Mouse (Mus musculus) thymus, postnatal 10 days (tissue): ENCODE data around the gene Pycr2.

ENCODE experiments used
- DNase-seq, 2 experiments: peaks; one replicate each; pipeline ENCODE4 v3.0.0; 2021; ENCODE audit warnings: low spot score in 2 of 2

Pycr2 gene

GRCm38 (mm10) chr1:180940776-180941460 lies 36.8 kb downstream of the Pycr2 start:
- DNase-seq: no peak

DNA sequence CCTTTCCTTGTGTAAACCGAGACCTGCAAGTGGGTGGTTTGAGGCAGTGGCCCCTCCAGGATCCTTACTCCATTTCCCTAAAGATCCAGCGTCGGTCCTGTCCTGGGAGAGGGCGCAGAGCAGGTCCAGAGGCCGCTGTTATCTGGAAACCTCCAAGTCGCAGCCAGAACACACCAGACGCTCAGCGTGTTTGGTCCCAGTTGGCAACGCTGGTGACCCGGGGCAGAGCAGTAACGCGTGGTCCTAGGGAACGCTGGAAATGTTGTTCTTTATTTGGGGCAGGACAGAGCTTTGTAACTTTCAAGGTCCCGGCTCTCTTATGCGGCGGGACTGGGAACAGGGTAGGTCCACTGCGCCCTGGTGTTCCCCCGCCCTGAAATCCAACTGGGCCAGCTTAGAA lies 37.6 kb downstream of the Pycr2 start:
- no peak for DNase-seq

GRCm38 (mm10) chr1:180942166-180943031 lies 38.3 kb downstream of the Pycr2 start, which contains the start of gene Tmem63a:
Gene Tmem63a, plus strand, starts transcription at chr1:180942344.
- peak; percentile 58 to 69 for DNase-seq

GRCm38 (mm10) chr1:180943032-180943644 lies 39.0 kb downstream of the Pycr2 start:
- DNase-seq: no peak

DNA sequence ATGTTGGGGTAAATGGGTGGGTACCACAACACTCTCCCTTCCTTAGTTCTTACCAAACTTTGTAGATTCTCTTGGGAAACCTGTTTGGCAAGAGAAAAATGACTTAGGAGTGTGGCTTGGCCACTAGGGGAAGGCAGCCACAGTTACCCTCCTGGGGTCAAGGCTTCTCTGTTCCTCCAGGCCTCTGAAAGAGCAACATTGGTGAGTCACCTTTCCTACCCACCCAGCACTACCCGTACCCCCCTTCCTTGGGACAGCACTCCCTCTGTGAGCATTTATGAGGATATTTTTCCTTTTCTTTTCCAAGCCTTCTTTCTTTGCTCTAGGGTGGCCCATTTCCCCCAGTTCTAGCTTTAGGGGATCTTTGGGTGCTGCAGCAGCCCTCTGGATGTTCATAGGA lies 39.8 kb downstream of the Pycr2 start:
- DNase-seq: no peak

DNA sequence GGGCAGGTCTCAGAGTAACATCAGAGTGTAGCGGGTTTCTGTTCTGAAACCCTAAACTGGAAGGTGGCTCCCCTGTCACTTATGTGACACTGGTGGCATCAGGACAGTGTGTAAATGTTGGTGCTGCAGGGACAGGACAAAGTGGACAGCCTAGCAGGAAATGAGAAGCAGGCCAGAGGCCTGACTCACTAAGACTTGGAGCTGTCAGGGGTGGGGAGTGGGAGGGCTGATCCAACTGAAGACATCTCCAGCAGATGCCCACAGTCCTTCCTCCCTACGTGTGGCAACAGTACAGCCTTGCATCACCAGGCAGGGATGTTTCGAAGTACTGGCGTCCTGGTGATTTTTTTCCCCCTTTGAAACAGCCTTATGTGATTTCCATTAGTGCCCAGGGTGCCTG lies 40.5 kb downstream of the Pycr2 start:
- DNase-seq: no peak

- DNase-seq: peak in 1 of 2 experiments; percentile 22
These were observed 41.2 kb downstream of the Pycr2 start for GRCm38 (mm10) chr1:180945001-180945980.

DNA sequence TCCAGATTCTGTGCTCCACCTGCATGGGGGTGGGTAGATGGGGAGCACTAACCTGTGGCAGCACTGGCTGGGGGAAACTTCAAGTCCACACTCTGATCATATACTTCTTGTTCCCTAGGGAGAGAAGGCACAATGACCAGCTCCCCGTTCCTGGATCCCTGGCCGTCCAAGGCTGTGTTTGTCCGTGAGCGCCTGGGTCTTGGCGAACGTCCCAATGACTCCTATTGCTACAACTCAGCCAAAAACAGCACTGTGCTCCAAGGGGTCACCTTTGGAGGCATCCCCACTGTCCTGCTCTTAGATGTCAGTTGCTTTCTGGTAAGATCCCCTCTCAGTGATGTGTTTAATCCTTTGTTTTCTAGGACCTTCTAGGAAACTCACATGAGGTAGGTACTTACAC lies 42.4 kb downstream of the Pycr2 start:
- DNase-seq: no peak

- DNase-seq: no peak
These were observed 48.1 kb downstream of the Pycr2 start for GRCm38 (mm10) chr1:180952085-180952746.

- no peak for DNase-seq
These were observed 48.7 kb downstream of the Pycr2 start for GRCm38 (mm10) chr1:180952808-180953207.

DNA sequence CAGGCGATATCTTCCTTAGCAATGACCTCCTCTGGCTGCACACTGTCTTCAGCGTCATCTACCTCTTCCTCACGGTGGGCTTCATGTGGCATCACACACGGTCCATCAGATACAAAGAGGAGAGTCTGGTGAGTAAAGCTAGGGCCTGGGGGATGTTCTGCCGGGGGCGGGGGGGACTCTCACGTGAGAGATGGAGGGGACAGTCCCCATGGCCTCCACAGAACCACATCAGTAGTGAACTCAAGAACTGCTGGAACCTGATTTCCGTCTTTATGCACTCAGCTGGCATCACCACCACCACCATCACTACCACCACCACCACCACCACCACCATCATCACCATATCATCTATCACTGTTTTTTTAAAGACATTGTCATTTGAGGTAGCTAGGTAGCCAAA lies 52.3 kb downstream of the Pycr2 start:
- no peak for DNase-seq

GRCm38 (mm10) chr1:180956973-180957381 lies 52.9 kb downstream of the Pycr2 start:
- DNase-seq: no peak
